Mouse (Mus musculus) lung, adult 2 months (tissue): ENCODE data around the gene Sh2d5.

Experiments used
- CTCF ChIP-seq: fragments of 200-500 bp; IDR thresholded peaks from 2 replicates; pipeline ENCODE4 v1.5.1; 2011; ENCODE audit warnings: mild to moderate bottlenecking, low read length, control low read depth; ENCODE audit not compliant: insufficient read depth
- POLR2A ChIP-seq: fragments of 200-500 bp; IDR thresholded peaks from 2 replicates; pipeline ENCODE4 v1.6.1; 2011; ENCODE audit warnings: low read depth, mild to moderate bottlenecking, control low read depth, low read length, borderline replicate concordance; ENCODE audit errors: extremely low read depth

GRCm38 (mm10) chr4:138251819-138252218, 1.6 kb downstream of the Sh2d5 start:
- no peak for TF ChIP-seq POLR2A
- no peak for TF ChIP-seq CTCF
